Mouse (Mus musculus) activated CD4-positive, CD25-positive, alpha-beta regulatory T cell, adult 9 weeks (primary cell): ENCODE measurements around the gene Gabra3. TPM values are rescaled to one million over a fixed set of nuclear protein-coding genes. Genes with fewer than 3 reads are reported as not detected.

Experiments
- polyA plus RNA-seq: library from polyadenylated mRNA; unstranded; fragments of 100-300 nt; shearing (Covaris generic); gene quantifications from one replicate; pipeline ENCODE4 v1.2.1, GENCODE M21; 2017

The Gabra3 gene
- polyA plus RNA-seq: not detected

GRCm38 (mm10) chrX:72656230-72656898 lies at the start of gene Gabra3:
TSS of gene Gabra3 (minus strand) at chrX:72656848.

GRCm38 (mm10) chrX:72386758-72387157 lies 269.9 kb downstream of the Gabra3 start, which contains the start of gene Magea10:
TSS of gene Magea10 (minus strand) at chrX:72386858.

Other genes with a start within 250 kb of the Gabra3 start
- not detected for gene Gabrq, start 168.3 kb upstream of the Gabra3 start, polyA plus RNA-seq